Mouse (Mus musculus) myocyte (in vitro differentiated cells): ENCODE results near the gene Gm6588. TPM values are rescaled to one million over a fixed set of nuclear protein-coding genes. Genes with fewer than 3 reads are reported as not detected.

Source experiments
- H3K27me3 ChIP-seq: one replicate; pipeline ENCODE4 v1.6.1; 2011; ENCODE audit not compliant: control insufficient read depth, insufficient read depth, insufficient read length
- H3K36me3 ChIP-seq: one replicate; pipeline ENCODE4 v1.6.1; 2011; ENCODE audit not compliant: control insufficient read depth, insufficient read depth
- H3K4me2 ChIP-seq: one replicate; pipeline ENCODE4 v1.6.1; 2011; ENCODE audit warnings: low read depth, control low read depth
- H3K4me3 ChIP-seq: one replicate; pipeline ENCODE4 v1.5.1; 2011; ENCODE audit warnings: mild to moderate bottlenecking, control low read depth, moderate library complexity
- H3K79me2 ChIP-seq: one replicate; pipeline ENCODE4 v1.6.1; 2011; ENCODE audit not compliant: control insufficient read depth, insufficient read depth
- H3ac ChIP-seq: one replicate; pipeline ENCODE4 v1.6.1; 2011; ENCODE audit not compliant: control insufficient read depth, insufficient read length
- CEBPB ChIP-seq: IDR thresholded peaks from 2 replicates; pipeline ENCODE4 v1.6.1; 2011; ENCODE audit warnings: mild to moderate bottlenecking, moderate library complexity; ENCODE audit not compliant: poor library complexity, insufficient read depth, severe bottlenecking
- E2F4 ChIP-seq: IDR thresholded peaks from one replicate; pipeline ENCODE4 v1.6.1; 2011; ENCODE audit warnings: mild to moderate bottlenecking, control low read depth, moderate library complexity; ENCODE audit not compliant: insufficient read depth
- MAX ChIP-seq: IDR thresholded peaks from one replicate; pipeline ENCODE4 v1.6.1; 2011; ENCODE audit warnings: low read depth, mild to moderate bottlenecking, control low read depth
- MYOD1 ChIP-seq, 3 experiments: IDR thresholded peaks; one replicate each; pipeline ENCODE4 v1.6.1; 2011; ENCODE audit warnings: control low read depth in 2 of 3, low read depth in 2 of 3, mild to moderate bottlenecking in 2 of 3, moderate library complexity in 1 of 3; ENCODE audit not compliant: insufficient read length in 2 of 3, control insufficient read depth in 1 of 3
- MYOG ChIP-seq, 3 experiments: IDR thresholded peaks; one replicate each; pipeline ENCODE4 v1.6.1; 2011; ENCODE audit warnings: control low read depth in 2 of 3, low read depth in 2 of 3, mild to moderate bottlenecking in 2 of 3; ENCODE audit not compliant: insufficient read length in 2 of 3, control insufficient read depth in 1 of 3, insufficient read depth in 1 of 3
- POLR2A ChIP-seq: IDR thresholded peaks from one replicate; pipeline ENCODE4 v1.6.1; 2011; ENCODE audit warnings: low read depth, mild to moderate bottlenecking, control low read depth, moderate library complexity; ENCODE audit not compliant: insufficient read length
- POLR2AphosphoS2 ChIP-seq: IDR thresholded peaks from one replicate; pipeline ENCODE4 v1.6.1; 2011; ENCODE audit warnings: low read depth, control low read depth; ENCODE audit not compliant: insufficient read length
- REST ChIP-seq: IDR thresholded peaks from one replicate; pipeline ENCODE4 v1.6.1; 2011; ENCODE audit warnings: mild to moderate bottlenecking, control low read depth, moderate library complexity; ENCODE audit not compliant: insufficient read depth, insufficient read length
- SRF ChIP-seq: IDR thresholded peaks from one replicate; pipeline ENCODE4 v1.6.1; 2011; ENCODE audit warnings: low read depth; ENCODE audit not compliant: control insufficient read depth, insufficient read length
- TCF12 ChIP-seq: IDR thresholded peaks from one replicate; pipeline ENCODE4 v1.6.1; 2011; ENCODE audit warnings: mild to moderate bottlenecking, control low read depth; ENCODE audit not compliant: poor library complexity, insufficient read depth, severe bottlenecking
- TCF3 ChIP-seq: IDR thresholded peaks from one replicate; pipeline ENCODE4 v1.6.1; 2011; ENCODE audit warnings: low read depth, control low read depth; ENCODE audit not compliant: insufficient read length
- USF1 ChIP-seq: IDR thresholded peaks from one replicate; pipeline ENCODE4 v1.6.1; 2011; ENCODE audit warnings: low read depth, mild to moderate bottlenecking, control low read depth, moderate library complexity
- polyA plus RNA-seq: library from polyadenylated mRNA; unstranded; fragments of >200 nt; fragmentation: generic; extraction: Trizol; gene quantifications from one replicate; pipeline ENCODE4 v1.2.1, GENCODE M21; 2012; ENCODE audit warnings: missing spikeins

Gene Gm6588
- polyA plus RNA-seq, 1 experiment, result not detected

DNA sequence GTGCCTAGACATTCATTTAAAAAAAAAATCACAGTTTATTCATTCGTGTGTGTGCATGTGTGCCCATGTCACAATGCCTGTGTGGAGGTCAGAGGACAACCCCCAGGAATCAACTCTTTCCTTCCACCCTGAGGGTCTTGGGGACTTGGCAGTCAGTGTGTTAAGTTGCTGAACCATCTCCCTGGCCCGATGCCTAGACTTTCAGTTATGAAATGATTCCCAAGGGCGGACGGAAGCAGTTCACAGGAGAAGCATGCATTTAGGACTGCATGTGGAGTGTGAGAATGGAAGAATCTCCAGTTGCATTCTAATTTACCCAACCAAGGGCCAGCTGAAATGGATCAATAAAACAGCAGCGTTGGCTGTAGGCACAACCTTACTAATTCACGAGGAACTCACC lies 17.1 kb downstream of the Gm6588 start:
- Histone ChIP-seq H3ac (no peak overlapping the region), H3K4me2 (no peak overlapping the region), H3K79me2 (no peaks in the 10 kb centered on the region), H3K36me3 (no peaks in the 10 kb centered on the region), H3K27me3 (peaks cover 37% of the 10 kb centered on the region), H3K4me3 (no peak overlapping the region)
- TF ChIP-seq POLR2AphosphoS2, result no peak
- TF ChIP-seq MYOD1 (IDR thresholded peaks at IDR 0.05; ENCODE audit: control insufficient read depth in 1 of 3, insufficient read length in 2 of 3, low read depth in 2 of 3), result no peak
- no peak for TF ChIP-seq CEBPB
- no peak for TF ChIP-seq TCF12
- no peak for TF ChIP-seq MYOG (IDR thresholded peaks at IDR 0.05; ENCODE audit: control insufficient read depth in 1 of 3, insufficient read depth in 1 of 3, insufficient read length in 2 of 3, low read depth in 2 of 3)
- no peak for TF ChIP-seq POLR2A
- no peak for TF ChIP-seq SRF
- no peak for TF ChIP-seq E2F4
- no peak for TF ChIP-seq REST
- no peak for TF ChIP-seq USF1
- TF ChIP-seq TCF3, result no peak
- no peak for TF ChIP-seq MAX

DNA sequence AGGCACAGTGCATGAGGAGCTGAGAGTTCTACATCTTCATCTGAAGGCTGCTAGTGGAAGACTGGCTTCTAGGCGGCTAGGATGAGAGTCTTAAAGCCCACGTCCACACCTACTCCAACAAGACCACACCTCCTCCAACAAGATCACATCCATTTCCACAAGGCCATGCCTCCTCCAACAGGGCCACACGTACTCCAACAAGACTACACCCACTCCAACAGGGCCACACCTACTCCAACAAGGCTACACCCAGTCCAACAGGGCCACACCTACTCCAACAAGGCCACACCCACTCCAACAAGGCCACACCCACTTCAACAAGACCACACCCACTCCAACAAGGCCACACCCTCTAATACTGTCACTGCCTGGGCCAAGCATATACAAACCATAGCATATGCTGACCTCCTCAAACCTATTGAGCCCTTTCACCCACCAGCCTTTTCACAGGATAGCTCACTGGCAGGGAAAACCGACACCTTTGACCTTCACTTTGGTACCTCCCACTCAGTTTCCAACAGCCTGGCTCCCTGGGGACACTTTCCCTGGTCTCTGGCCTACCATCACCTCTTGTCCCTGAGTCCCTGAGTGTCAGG lies 19.9 kb downstream of the Gm6588 start:
- peaks cover 38% of the 10 kb centered on the region for H3K27me3 ChIP-seq

DNA sequence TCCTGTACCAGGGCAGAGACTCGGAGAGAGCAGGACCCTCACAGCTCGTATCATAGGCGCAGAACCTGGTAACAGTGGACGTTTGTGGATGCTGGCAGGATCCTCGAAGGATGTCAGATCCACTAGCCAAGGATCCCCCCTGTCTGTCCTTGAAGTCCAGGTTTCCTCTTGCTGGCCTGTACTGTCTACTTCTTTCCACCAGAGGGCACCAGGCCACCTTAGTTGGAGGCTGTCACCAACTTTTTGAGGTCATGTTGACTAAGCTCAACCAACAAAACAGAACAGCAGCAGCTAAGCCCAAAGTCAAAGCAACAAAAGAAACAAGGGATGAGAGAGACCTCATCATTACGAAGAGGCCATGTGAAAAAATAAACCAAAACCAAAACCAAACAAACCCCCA lies 20.9 kb downstream of the Gm6588 start:
- peaks cover 30% of the 10 kb centered on the region for H3K27me3 ChIP-seq
- H3K79me2 ChIP-seq, result no peaks in the 10 kb centered on the region

More for the DNA sequence above, 19.9 kb downstream of the Gm6588 start:
- no peaks in the 10 kb centered on the region for H3K79me2 ChIP-seq
- no peak overlapping the region for H3K4me3 ChIP-seq
- TF ChIP-seq E2F4 (no peak), MYOG (IDR thresholded peaks at IDR 0.05; ENCODE audit: control insufficient read depth in 1 of 3, insufficient read depth in 1 of 3, insufficient read length in 2 of 3, low read depth in 2 of 3) (no peak), SRF (no peak), CEBPB (no peak), USF1 (no peak), REST (no peak), POLR2AphosphoS2 (no peak), TCF12 (no peak), MAX (no peak), MYOD1 (IDR thresholded peaks at IDR 0.05; ENCODE audit: control insufficient read depth in 1 of 3, insufficient read length in 2 of 3, low read depth in 2 of 3) (no peak), TCF3 (no peak), POLR2A (no peak)
- H3ac ChIP-seq, result no peak overlapping the region
- no peaks in the 10 kb centered on the region for H3K36me3 ChIP-seq
- no peak overlapping the region for H3K4me2 ChIP-seq

DNA sequence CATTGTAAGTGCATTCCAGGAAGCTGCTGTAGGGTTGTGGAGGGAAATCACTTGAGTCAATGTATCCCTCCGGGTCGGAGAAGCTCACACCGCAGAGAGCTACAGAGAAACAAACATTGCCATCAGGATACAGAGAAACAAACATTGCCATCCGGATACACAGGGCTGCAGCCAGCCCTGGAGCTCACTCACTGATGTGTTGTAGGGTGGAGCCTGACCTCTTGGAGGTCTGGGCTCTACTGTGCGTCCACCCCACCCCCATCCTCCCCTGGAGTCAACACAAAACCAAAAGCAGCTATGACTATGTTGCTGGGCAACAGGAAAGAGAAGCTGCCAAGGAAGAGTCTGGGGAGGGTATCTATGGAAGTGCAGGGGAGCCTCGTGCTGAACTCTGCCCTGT lies 24.2 kb downstream of the Gm6588 start:
- TF ChIP-seq REST (no peak), POLR2A (no peak), SRF (no peak), MYOD1 (IDR thresholded peaks at IDR 0.05; ENCODE audit: control insufficient read depth in 1 of 3, insufficient read length in 2 of 3, low read depth in 2 of 3) (no peak), MAX (no peak), USF1 (no peak), TCF12 (no peak), POLR2AphosphoS2 (no peak), CEBPB (no peak), MYOG (IDR thresholded peaks at IDR 0.05; ENCODE audit: control insufficient read depth in 1 of 3, insufficient read depth in 1 of 3, insufficient read length in 2 of 3, low read depth in 2 of 3) (no peak), TCF3 (no peak), E2F4 (no peak)

More for the DNA sequence above, 20.9 kb downstream of the Gm6588 start:
- H3K36me3 ChIP-seq, result no peaks in the 10 kb centered on the region
- TF ChIP-seq TCF3, result no peak
- TF ChIP-seq CEBPB, result no peak
- TF ChIP-seq POLR2A, result no peak
- no peak for TF ChIP-seq TCF12
- no peak for TF ChIP-seq MYOG (IDR thresholded peaks at IDR 0.05; ENCODE audit: control insufficient read depth in 1 of 3, insufficient read depth in 1 of 3, insufficient read length in 2 of 3, low read depth in 2 of 3)
- TF ChIP-seq E2F4, result no peak
- TF ChIP-seq MAX, result no peak
- TF ChIP-seq SRF, result no peak
- no peak for TF ChIP-seq USF1
- TF ChIP-seq MYOD1 (IDR thresholded peaks at IDR 0.05; ENCODE audit: control insufficient read depth in 1 of 3, insufficient read length in 2 of 3, low read depth in 2 of 3), result no peak
- no peak for TF ChIP-seq REST
- no peak for TF ChIP-seq POLR2AphosphoS2
- no peak overlapping the region for H3ac ChIP-seq
- no peak overlapping the region for H3K4me2 ChIP-seq
- H3K4me3 ChIP-seq, result no peak overlapping the region

More for the DNA sequence above, 24.2 kb downstream of the Gm6588 start:
- no peak overlapping the region for H3K4me2 ChIP-seq
- peaks cover 32% of the 10 kb centered on the region for H3K27me3 ChIP-seq
- H3K4me3 ChIP-seq, result no peak overlapping the region
- no peaks in the 10 kb centered on the region for H3K79me2 ChIP-seq
- no peaks in the 10 kb centered on the region for H3K36me3 ChIP-seq
- H3ac ChIP-seq, result no peak overlapping the region
